Mouse (Mus musculus) bone marrow, adult 2 months (tissue): ENCODE measurements around the gene Kalrn.

ENCODE experiments used
- CTCF ChIP-seq: fragments of 200-500 bp; IDR thresholded peaks from 2 replicates; pipeline ENCODE4 v1.5.1; 2011; ENCODE audit warnings: low read length, control low read depth; ENCODE audit not compliant: control insufficient read depth, insufficient read depth
- POLR2A ChIP-seq: fragments of 200-500 bp; IDR thresholded peaks from 2 replicates; pipeline ENCODE4 v1.6.1; 2011; ENCODE audit warnings: low read depth, mild to moderate bottlenecking, control low read depth, low read length, borderline replicate concordance; ENCODE audit not compliant: control insufficient read depth

DNA sequence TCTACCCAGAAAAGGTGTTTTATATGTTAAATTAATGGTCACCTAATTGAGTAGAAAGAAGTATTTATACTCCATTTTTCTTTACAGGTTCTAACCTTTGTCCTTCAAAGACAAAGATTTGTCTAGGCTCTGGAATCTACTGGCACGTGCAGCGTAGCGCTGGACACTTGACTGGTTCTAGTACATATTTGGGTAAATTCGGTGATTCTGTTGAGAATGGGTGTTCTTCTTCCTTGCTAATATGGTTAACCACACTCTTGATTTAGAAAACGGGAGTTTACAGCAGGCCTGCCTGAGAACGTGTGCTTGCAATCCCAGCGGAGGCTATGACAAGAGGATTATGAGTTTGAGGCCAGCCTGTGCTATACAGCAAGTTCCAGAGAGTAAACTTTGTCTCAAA, 86.1 kb downstream of the Kalrn start:
- TF ChIP-seq POLR2A: no peak
- TF ChIP-seq CTCF: no peak
